Mouse (Mus musculus) B cell, adult (primary cell): ENCODE measurements around the gene Slc46a2. TPM values are rescaled to one million over a fixed set of nuclear protein-coding genes. Genes with fewer than 3 reads are reported as not detected.

Experiments used
- total RNA-seq: library from RNA; stranded (reverse); gene quantifications from 4 replicates; pipeline ENCODE4 v1.2.4, GENCODE M21; 2023; ENCODE audit not compliant: inconsistent age

Slc46a2 gene
- total RNA-seq: not detected in 4 replicates

DNA sequence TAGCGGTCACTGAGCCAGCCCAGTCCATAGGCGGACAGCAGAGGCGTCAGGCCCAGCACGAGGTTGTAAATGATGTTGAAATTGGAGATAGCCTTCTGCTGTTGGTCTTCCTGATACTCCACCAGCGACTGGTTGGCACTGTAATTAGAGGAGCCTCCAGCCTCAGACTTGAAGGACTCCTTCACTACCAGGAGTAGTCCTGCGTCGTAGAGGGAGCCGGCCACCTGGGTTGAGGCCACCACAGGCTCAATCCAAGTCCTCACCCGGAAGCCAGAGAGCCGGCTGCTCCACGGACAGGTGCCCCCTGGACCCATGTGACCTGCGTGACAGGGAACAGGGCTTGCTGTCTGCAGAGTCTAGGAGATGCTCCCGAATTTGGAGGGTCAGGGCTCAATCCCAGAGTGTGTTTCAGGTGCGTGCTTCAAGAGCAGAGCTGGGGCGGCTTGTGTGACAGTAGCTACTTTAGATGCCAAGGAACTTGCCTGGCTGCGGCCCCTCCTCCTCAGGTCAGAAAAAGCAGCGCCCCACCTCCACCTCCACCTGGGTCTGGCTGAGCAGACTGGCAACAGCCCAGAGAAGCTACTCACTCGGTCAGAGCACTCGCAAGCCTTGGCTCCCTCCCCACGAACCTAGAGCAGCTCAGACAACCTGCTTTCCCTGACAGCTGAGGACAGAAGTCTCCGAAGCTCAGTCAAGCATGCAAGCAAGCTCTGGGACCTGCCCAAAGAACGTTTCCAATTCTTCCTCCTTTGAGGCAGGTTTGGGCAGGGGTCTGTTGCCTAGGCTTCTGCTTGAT is at the start of gene Slc46a2:
Gene Slc46a2, minus strand, starts transcription at position 449 of the 796 bp plus-strand sequence.

GRCm38 (mm10) chr4:59963405-59964344 is 48.8 kb upstream of the Slc46a2 start, which contains the start of gene Mup6:
Gene Mup6, plus strand, starts transcription at chr4:59964294.

GRCm38 (mm10) chr4:59960610-59961009 is 45.8 kb upstream of the Slc46a2 start, which contains the start of gene Mup4:
Gene Mup4, minus strand, starts transcription at chr4:59960710.

Other genes with a start within 250 kb of the Slc46a2 start
- 40.7 to 46.3 TPM (median 42.2 TPM) in 4 replicates for gene Inip, start 113.5 kb downstream of the Slc46a2 start, total RNA-seq
- gene Snx30, start 109.2 kb downstream of the Slc46a2 start, total RNA-seq: 105 to 124 TPM (median 115 TPM) in 4 replicates
- not detected in 4 replicates for gene Mup4, start 45.7 kb upstream of the Slc46a2 start, total RNA-seq
- not detected in 4 replicates for gene Mup6, start 49.2 kb upstream of the Slc46a2 start, total RNA-seq
- not detected in 4 replicates for gene Mup7, start 155.4 kb upstream of the Slc46a2 start, total RNA-seq
- not detected in 4 replicates for gene Mup2, start 239.2 kb upstream of the Slc46a2 start, total RNA-seq